Mouse (Mus musculus): ENCODE data around the gene Hrk. TPM values are rescaled to one million over a fixed set of nuclear protein-coding genes. Genes with fewer than 3 reads are reported as not detected.

The Hrk gene
- total and polyA plus RNA-seq, 3 experiments, result not detected

DNA sequence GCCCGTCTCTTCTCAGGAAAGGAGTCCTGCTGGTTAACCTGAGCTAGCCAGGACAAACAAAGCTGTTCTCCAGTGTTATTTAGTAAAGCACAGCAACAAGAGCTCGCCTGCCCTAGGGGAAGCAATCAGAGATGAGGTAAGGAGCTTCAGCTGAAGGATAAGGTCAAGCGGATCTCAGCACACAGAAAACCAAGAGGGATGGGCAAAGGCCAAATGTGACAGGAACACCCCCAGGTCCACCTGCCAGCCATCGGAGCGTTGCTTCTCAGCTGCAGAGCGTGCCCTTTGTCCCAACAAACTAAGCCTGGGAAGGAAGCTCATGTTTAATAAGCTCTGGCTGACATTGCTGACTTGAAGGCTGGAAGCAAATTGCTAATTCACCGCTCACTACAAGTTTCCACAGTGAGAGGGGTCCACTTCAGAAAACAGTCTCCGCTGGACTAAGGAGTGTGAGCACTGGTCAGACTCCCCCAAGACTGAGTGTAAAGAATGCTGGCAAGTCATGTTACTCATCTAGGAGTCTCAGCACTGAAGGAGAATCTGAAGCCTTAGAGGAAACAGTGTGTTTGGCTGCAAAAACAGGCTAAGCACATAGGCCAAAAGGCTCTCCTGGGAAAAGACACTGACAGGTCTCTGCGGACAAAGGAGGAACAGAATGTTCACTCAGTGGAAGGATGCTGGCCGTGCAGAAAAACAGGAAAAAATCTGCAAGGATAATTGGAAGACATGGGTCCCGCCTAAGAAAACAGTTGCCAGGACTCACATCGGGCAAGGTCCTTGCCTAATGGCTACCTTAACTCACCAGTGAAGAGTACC is 21.0 kb upstream of the Hrk start:
- in situ Hi-C loops (cut with MboI; ENCODE audit: low pct_ligation_motif_present, low pct_unique_long_range_greater_than_20kb, low sequenced_read_pairs), result no loop called here
- peaks cover 9% of the 10 kb centered on the region; the same call in 1 of the 2 replicates for H3K79me2 ChIP-seq (replicated peaks; ENCODE audit: control insufficient read depth, extremely low read depth, insufficient read depth, poor library complexity, severe bottlenecking)
- no peak overlapping the region for H3K4me2 ChIP-seq (ENCODE audit: insufficient read depth, low read depth, poor library complexity, severe bottlenecking)
- no peaks in the 10 kb centered on the region for H3K9me3 ChIP-seq (replicated peaks; ENCODE audit: low read length)
- no peaks in the 10 kb centered on the region for H3K27me3 ChIP-seq (replicated peaks)
- H3K9ac ChIP-seq (ENCODE audit: insufficient read depth, low read depth), result no peak overlapping the region
- TF ChIP-seq ETS1 (conservative IDR thresholded peaks at IDR 0.05; ENCODE audit: low read depth, low read length) (no peak), TBP (conservative IDR thresholded peaks at IDR 0.05; ENCODE audit: low read depth, low read length) (no peak), PAX5 (IDR thresholded peaks at IDR 0.05; ENCODE audit: low read length) (no peak), ELF1 (IDR thresholded peaks at IDR 0.05; ENCODE audit: low read depth, low read length) (no peak), IRF4 (IDR thresholded peaks at IDR 0.05; ENCODE audit: low read depth, low read length) (no peak), MXI1 (IDR thresholded peaks at IDR 0.05; ENCODE audit: low read depth, low read length) (no peak), MYC (IDR thresholded peaks at IDR 0.05; ENCODE audit: low read depth, low read length) (no peak)
- H3K27ac ChIP-seq (ENCODE audit: insufficient read depth, low read depth), result no peak overlapping the region
- no peak overlapping the region for H3K4me3 ChIP-seq (replicated peaks in 1 of 3; ENCODE audit: low read depth in 2 of 3, low read length in 2 of 3, poor library complexity in 1 of 3)
- no peak for DNase-seq (ENCODE audit: extremely low read depth)
- dilution Hi-C loops (cut with MboI; ENCODE audit: extremely low pct_ligation_motif_present, extremely low pct_unique_long_range_greater_than_20kb, low sequenced_read_pairs), result no loop called here
- H3K36me3 ChIP-seq (replicated peaks in 1 of 2; ENCODE audit: control insufficient read depth in 1 of 2, insufficient read depth in 1 of 2, low read length in 1 of 2), result peaks cover 47 to 96% of the 10 kb centered on the region in 2 experiments
- H3K4me1 ChIP-seq (ENCODE audit: control insufficient read depth in 1 of 2, insufficient read depth in 2 of 2), result peaks cover 0 to 10% of the 10 kb centered on the region in 2 experiments; a peak in 2 of 4 replicates

GRCm38 (mm10) chr5:118144327-118144726 is 20.1 kb upstream of the Hrk start:
- peaks cover 9% of the 10 kb centered on the region; the same call in 1 of the 2 replicates for H3K79me2 ChIP-seq (replicated peaks; ENCODE audit: control insufficient read depth, extremely low read depth, insufficient read depth, poor library complexity, severe bottlenecking)
- peaks cover 38 to 94% of the 10 kb centered on the region in 2 experiments for H3K36me3 ChIP-seq (replicated peaks in 1 of 2; ENCODE audit: control insufficient read depth in 1 of 2, insufficient read depth in 1 of 2, low read length in 1 of 2)
- H3K4me1 ChIP-seq (ENCODE audit: control insufficient read depth in 1 of 2, insufficient read depth in 2 of 2), result peaks cover 0 to 10% of the 10 kb centered on the region in 2 experiments; a peak in 2 of 4 replicates
- no peak overlapping the region for H3K27ac ChIP-seq (ENCODE audit: insufficient read depth, low read depth)
- no peaks in the 10 kb centered on the region for H3K27me3 ChIP-seq (replicated peaks)
- TF ChIP-seq MYC (IDR thresholded peaks at IDR 0.05; ENCODE audit: low read depth, low read length), result no peak
- no peak for TF ChIP-seq ZKSCAN1 (IDR thresholded peaks at IDR 0.05; ENCODE audit: borderline replicate concordance, low read depth, low read length)
- TF ChIP-seq SIN3A (IDR thresholded peaks at IDR 0.05; ENCODE audit: low read length), result no peak
- TF ChIP-seq RAD21 (IDR thresholded peaks at IDR 0.05; ENCODE audit: low read depth, low read length), result no peak
- TF ChIP-seq ZMIZ1 (IDR thresholded peaks at IDR 0.05; ENCODE audit: low read depth, low read length), result no peak
- no peak for TF ChIP-seq CHD1 (IDR thresholded peaks at IDR 0.05; ENCODE audit: low read depth, low read length)
- no peak for TF ChIP-seq JUN (IDR thresholded peaks at IDR 0.05; ENCODE audit: insufficient read depth, low read depth, low read length)
- TF ChIP-seq NELFE (IDR thresholded peaks at IDR 0.05; ENCODE audit: low read depth, low read length), result no peak
- TF ChIP-seq ZNF384 (IDR thresholded peaks at IDR 0.05; ENCODE audit: low read depth, low read length), result no peak
- no peak for TF ChIP-seq CTCF (conservative IDR thresholded peaks at IDR 0.05 in 1 of 2, IDR thresholded peaks at IDR 0.05 in 1 of 2; ENCODE audit: low read depth in 2 of 2, low read length in 2 of 2)
- no peak for TF ChIP-seq BHLHE40 (IDR thresholded peaks at IDR 0.05; ENCODE audit: low read depth, low read length)
- H3K4me3 ChIP-seq (replicated peaks in 1 of 3; ENCODE audit: low read depth in 2 of 3, low read length in 2 of 3, poor library complexity in 1 of 3), result no peak overlapping the region
- dilution Hi-C loops (cut with MboI; ENCODE audit: extremely low pct_ligation_motif_present, extremely low pct_unique_long_range_greater_than_20kb, low sequenced_read_pairs), result no loop called here
- no peak overlapping the region for H3K9ac ChIP-seq (ENCODE audit: insufficient read depth, low read depth)
- H3K9me3 ChIP-seq (replicated peaks; ENCODE audit: low read length), result no peaks in the 10 kb centered on the region
- no peak overlapping the region for H3K4me2 ChIP-seq (ENCODE audit: insufficient read depth, low read depth, poor library complexity, severe bottlenecking)
- in situ Hi-C loops (cut with MboI; ENCODE audit: low pct_ligation_motif_present, low pct_unique_long_range_greater_than_20kb, low sequenced_read_pairs), result no loop called here
- DNase-seq (ENCODE audit: extremely low read depth), result no peak
